Mouse (Mus musculus): ENCODE results near the gene Neurl4. TPM values are rescaled to one million over a fixed set of nuclear protein-coding genes. Genes with fewer than 3 reads are reported as not detected.

Gene Neurl4
- polyA plus RNA-seq (2014; fragmentation: Illumina TruSeq; extraction: RNeasy Lipid Tissue Mini Kit (QIAGEN cat#74804); ENCODE audit: insufficient read depth, low read depth, low replicate concordance) = 9.9 TPM

DNA sequence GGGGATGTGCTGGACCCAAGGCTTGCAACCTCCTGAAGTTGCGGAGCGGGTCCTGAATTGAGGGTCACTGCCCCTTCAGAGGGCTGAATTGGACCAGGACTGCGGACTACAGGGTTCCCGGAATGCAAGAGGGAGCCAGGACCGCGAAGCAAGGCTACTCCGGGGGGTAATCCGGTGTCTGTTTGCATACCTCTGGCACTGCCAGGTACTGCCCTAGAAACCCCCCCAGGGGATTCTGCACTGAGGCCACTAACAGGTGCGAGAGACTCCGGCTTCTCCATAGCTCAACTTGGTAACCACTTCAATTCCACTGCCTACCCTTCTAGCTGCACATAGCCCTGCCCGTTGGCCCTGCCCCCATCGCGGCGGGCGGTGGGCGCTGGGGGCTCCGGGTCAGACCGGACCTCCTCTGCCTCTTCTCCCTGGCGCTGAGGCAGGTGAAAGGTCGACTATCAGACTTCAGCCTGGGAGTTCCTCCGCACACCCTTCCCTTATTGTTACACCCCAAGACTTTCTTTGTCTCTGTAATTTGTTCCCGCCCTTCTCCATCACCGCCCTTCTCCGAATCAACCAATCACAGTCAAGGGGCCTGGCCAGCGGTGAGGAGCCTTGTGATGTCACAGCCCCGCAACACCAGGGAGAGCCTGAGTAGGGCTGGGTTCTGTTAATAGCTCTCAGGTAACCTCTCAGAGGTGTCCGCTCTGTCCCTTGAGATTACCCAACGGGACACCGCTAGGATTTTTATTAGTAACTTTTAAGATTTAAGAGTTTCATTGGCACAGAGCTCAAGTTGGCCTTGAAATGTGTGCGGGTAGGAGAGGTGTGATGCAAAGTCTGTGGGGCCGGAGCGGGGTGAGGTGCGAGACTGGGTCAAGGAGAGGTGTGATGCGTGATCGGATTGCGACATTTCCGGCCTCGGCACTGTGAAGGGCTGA is at the start of gene Neurl4, which contains the start of gene 2810408A11Rik:
TSS of gene Neurl4 (plus strand) at position 602 of the 935 bp plus-strand sequence.
TSS of gene 2810408A11Rik (minus strand) at position 517 of the 935 bp plus-strand sequence.

DNA sequence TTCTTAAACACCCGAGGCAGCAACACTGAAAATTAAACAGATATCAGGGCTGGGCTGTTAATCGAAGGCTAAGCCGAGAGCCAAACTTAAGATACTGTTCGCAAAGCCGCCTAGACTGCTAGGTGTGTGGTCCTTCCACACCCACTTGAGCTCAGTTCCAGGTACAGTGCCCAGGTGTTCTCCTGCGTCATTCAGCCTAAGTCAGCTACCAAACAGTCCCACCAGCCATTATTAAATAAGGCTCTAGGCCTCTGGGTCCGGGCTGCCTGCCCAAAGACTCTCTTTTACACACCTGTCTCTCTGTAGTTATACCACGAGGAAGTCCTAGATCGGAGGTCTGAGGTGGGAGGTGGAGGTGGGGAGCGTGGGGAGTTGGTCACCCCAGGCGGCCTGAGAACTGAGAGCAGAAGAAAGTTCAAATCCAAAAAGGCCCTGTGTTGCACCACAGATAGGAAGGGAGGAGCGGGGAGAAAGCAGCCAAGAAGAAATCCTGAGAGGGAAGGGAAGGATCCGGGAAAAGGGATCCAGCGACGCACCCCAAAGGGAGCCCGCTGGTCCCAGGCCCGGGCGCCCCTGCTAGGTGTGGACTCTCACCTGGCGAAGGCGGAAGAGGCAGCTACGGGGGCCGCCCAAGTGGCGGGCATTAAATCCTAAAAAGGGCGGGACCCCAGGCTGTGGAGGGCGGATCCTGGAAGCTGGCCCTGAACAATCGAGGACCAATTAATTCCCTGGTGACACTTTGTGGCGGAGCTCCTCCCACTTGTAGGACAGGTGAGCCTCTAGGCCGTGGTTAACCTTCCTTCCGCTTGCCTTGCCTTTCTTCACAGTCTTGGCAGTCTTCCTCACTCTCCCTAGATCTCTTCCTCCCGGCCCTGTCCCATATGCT is 42.5 kb upstream of the Neurl4 start, which contains the start of gene Tnk1:
TSS of gene Tnk1 (minus strand) at position 618 of the 886 bp plus-strand sequence.

GRCm38 (mm10) chr11:69877878-69878277 is 23.0 kb upstream of the Neurl4 start, which contains the start of gene Tmem95:
Gene Tmem95 (minus strand): TSS chr11:69878018.

GRCm38 (mm10) chr11:69880853-69881603 is 19.8 kb upstream of the Neurl4 start, which contains the start of gene Kctd11:
Gene Kctd11 (minus strand): TSS chr11:69881406.

GRCm38 (mm10) chr11:69895291-69895690 is 5.6 kb upstream of the Neurl4 start, which contains the start of gene Acap1:
Gene Acap1 (minus strand): TSS chr11:69895539.

GRCm38 (mm10) chr11:69913554-69914371 is 12.9 kb downstream of the Neurl4 start, which contains the start of gene Gps2:
Gene Gps2 (plus strand): TSS chr11:69913888.

DNA sequence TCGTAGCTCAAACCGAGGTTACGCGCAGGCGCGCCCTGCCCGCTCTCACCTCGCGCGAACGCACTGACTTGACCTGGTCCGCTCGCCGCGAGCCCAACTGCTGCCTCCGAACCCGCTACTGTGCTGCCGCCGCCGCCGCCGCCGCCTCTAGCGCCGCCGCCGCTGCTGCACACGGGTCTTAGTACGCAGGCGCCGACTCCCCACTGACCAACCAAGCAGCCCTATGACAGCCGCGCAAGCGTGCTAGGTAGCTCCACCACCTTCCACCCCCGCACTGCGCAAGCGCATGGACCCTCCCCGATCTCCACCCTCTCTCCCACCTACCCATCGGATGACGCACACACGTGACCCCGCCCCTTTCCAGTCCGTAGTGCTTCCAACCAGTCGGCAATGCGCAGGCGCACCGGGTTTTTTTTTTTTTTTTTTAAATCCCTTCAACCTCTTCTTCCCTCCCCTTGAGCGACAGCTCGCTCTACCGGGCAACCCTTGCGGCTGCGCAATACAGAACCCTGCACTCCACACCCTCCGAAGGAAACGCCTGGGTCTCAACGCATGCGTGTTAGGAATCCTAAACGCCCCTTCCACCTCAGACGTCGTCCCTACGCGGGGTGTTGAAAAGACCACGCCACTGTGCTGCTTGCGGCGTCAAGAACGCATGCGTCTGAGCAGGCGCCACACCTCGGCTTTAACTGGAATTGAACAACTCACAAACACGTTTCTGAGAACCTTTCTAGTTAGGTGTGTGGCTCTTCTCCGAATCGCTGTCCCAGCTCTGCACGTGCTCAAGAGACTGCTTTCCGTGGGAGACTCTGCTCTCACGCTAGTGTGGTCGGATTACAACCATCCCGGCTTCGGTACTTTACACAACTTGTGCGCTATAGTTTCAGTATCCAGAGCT is 20.5 kb downstream of the Neurl4 start, which contains the start of gene Eif5a:
TSS of gene Eif5a (minus strand) at position 845 of the 898 bp plus-strand sequence.

GRCm38 (mm10) chr11:69935137-69935879 is 34.4 kb downstream of the Neurl4 start, which contains the start of gene Ybx2:
Gene Ybx2 (plus strand): TSS chr11:69935796.

DNA sequence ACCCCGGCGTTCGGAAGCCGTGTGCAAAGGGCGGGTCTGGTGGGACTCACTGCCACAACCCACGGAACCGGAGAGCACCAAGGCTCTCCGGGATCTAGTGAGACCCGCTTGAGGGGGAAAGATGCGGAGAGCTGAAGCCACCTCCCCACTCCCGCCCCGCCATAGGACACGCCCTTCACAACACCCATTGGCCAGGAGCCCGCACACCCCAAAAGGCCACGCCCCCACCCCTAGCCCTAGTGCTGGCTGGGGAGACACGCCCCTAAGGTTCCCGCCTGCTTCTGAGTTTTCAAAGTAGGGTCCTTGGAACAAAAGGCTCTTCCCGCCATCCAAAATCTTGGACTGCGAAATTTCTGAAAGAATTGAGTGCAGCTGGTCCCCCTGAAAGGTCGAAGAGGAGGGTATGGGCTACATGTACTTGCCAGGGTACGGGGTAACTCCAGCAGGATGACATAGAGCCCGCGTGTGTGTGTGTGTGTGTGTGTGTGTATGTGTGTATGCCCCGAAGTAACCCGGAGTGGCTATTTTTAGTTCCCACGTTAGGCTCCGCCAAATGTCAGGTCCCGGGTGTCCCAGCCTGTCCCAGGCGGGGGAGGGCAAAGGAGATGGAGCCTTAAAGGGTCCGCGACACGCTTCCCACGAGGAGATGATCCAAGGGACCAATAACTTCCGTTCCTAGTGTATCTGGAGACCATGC is 47.3 kb downstream of the Neurl4 start, which contains the start of gene Slc2a4:
TSS of gene Slc2a4 (minus strand) at position 123 of the 697 bp plus-strand sequence.

Other genes with a start within 250 kb of the Neurl4 start
- not detected for gene Sox15, start 245.8 kb upstream of the Neurl4 start, polyA plus RNA-seq (2014; fragmentation: Illumina TruSeq; extraction: RNeasy Lipid Tissue Mini Kit (QIAGEN cat#74804); ENCODE audit: insufficient read depth, low read depth, low replicate concordance)
- 53.4 TPM for gene Mpdu1, start 238.4 kb upstream of the Neurl4 start, polyA plus RNA-seq (2014; fragmentation: Illumina TruSeq; extraction: RNeasy Lipid Tissue Mini Kit (QIAGEN cat#74804); ENCODE audit: insufficient read depth, low read depth, low replicate concordance)
- gene Cd68, start 234.9 kb upstream of the Neurl4 start, polyA plus RNA-seq (2014; fragmentation: Illumina TruSeq; extraction: RNeasy Lipid Tissue Mini Kit (QIAGEN cat#74804); ENCODE audit: insufficient read depth, low read depth, low replicate concordance) = 44.2 TPM
- gene Eif4a1, start 228.6 kb upstream of the Neurl4 start, polyA plus RNA-seq (2014; fragmentation: Illumina TruSeq; extraction: RNeasy Lipid Tissue Mini Kit (QIAGEN cat#74804); ENCODE audit: insufficient read depth, low read depth, low replicate concordance) = 289 TPM
- gene Senp3, start 219.0 kb upstream of the Neurl4 start, polyA plus RNA-seq (2014; fragmentation: Illumina TruSeq; extraction: RNeasy Lipid Tissue Mini Kit (QIAGEN cat#74804); ENCODE audit: insufficient read depth, low read depth, low replicate concordance) = 47.0 TPM
- gene Tnfsf13, start 215.3 kb upstream of the Neurl4 start, polyA plus RNA-seq (2014; fragmentation: Illumina TruSeq; extraction: RNeasy Lipid Tissue Mini Kit (QIAGEN cat#74804); ENCODE audit: insufficient read depth, low read depth, low replicate concordance) = 23.3 TPM
- gene Tnfsf12, start 205.2 kb upstream of the Neurl4 start, polyA plus RNA-seq (2014; fragmentation: Illumina TruSeq; extraction: RNeasy Lipid Tissue Mini Kit (QIAGEN cat#74804); ENCODE audit: insufficient read depth, low read depth, low replicate concordance) = 48.4 TPM
- gene Tnfsfm13, start 205.0 kb upstream of the Neurl4 start, polyA plus RNA-seq (2014; fragmentation: Illumina TruSeq; extraction: RNeasy Lipid Tissue Mini Kit (QIAGEN cat#74804); ENCODE audit: insufficient read depth, low read depth, low replicate concordance) = 24.8 TPM
- gene Polr2a, start 142.4 kb upstream of the Neurl4 start, polyA plus RNA-seq (2014; fragmentation: Illumina TruSeq; extraction: RNeasy Lipid Tissue Mini Kit (QIAGEN cat#74804); ENCODE audit: insufficient read depth, low read depth, low replicate concordance) = 16.2 TPM
- gene Slc35g3, start 139.1 kb upstream of the Neurl4 start, polyA plus RNA-seq (2014; fragmentation: Illumina TruSeq; extraction: RNeasy Lipid Tissue Mini Kit (QIAGEN cat#74804); ENCODE audit: insufficient read depth, low read depth, low replicate concordance) = 0.85 TPM
- gene Zbtb4, start 135.2 kb upstream of the Neurl4 start, polyA plus RNA-seq (2014; fragmentation: Illumina TruSeq; extraction: RNeasy Lipid Tissue Mini Kit (QIAGEN cat#74804); ENCODE audit: insufficient read depth, low read depth, low replicate concordance) = 25.6 TPM
- 10.1 TPM for gene Chrnb1, start 105.1 kb upstream of the Neurl4 start, polyA plus RNA-seq (2014; fragmentation: Illumina TruSeq; extraction: RNeasy Lipid Tissue Mini Kit (QIAGEN cat#74804); ENCODE audit: insufficient read depth, low read depth, low replicate concordance)
- 3.4 TPM for gene Fgf11, start 99.2 kb upstream of the Neurl4 start, polyA plus RNA-seq (2014; fragmentation: Illumina TruSeq; extraction: RNeasy Lipid Tissue Mini Kit (QIAGEN cat#74804); ENCODE audit: insufficient read depth, low read depth, low replicate concordance)
- gene Tmem102, start 95.4 kb upstream of the Neurl4 start, polyA plus RNA-seq (2014; fragmentation: Illumina TruSeq; extraction: RNeasy Lipid Tissue Mini Kit (QIAGEN cat#74804); ENCODE audit: insufficient read depth, low read depth, low replicate concordance) = 4.9 TPM
- not detected for gene Gm39566, start 85.8 kb upstream of the Neurl4 start, polyA plus RNA-seq (2014; fragmentation: Illumina TruSeq; extraction: RNeasy Lipid Tissue Mini Kit (QIAGEN cat#74804); ENCODE audit: insufficient read depth, low read depth, low replicate concordance)
- not detected for gene Spem2, start 82.6 kb upstream of the Neurl4 start, polyA plus RNA-seq (2014; fragmentation: Illumina TruSeq; extraction: RNeasy Lipid Tissue Mini Kit (QIAGEN cat#74804); ENCODE audit: insufficient read depth, low read depth, low replicate concordance)
- not detected for gene Spem1, start 78.9 kb upstream of the Neurl4 start, polyA plus RNA-seq (2014; fragmentation: Illumina TruSeq; extraction: RNeasy Lipid Tissue Mini Kit (QIAGEN cat#74804); ENCODE audit: insufficient read depth, low read depth, low replicate concordance)
- 5.3 TPM for gene Nlgn2, start 63.3 kb upstream of the Neurl4 start, polyA plus RNA-seq (2014; fragmentation: Illumina TruSeq; extraction: RNeasy Lipid Tissue Mini Kit (QIAGEN cat#74804); ENCODE audit: insufficient read depth, low read depth, low replicate concordance)
- gene Tmem256, start 62.6 kb upstream of the Neurl4 start, polyA plus RNA-seq (2014; fragmentation: Illumina TruSeq; extraction: RNeasy Lipid Tissue Mini Kit (QIAGEN cat#74804); ENCODE audit: insufficient read depth, low read depth, low replicate concordance) = 375 TPM
- 65.1 TPM for gene Plscr3, start 54.7 kb upstream of the Neurl4 start, polyA plus RNA-seq (2014; fragmentation: Illumina TruSeq; extraction: RNeasy Lipid Tissue Mini Kit (QIAGEN cat#74804); ENCODE audit: insufficient read depth, low read depth, low replicate concordance)
- 5.1 TPM for gene Tnk1, start 42.3 kb upstream of the Neurl4 start, polyA plus RNA-seq (2014; fragmentation: Illumina TruSeq; extraction: RNeasy Lipid Tissue Mini Kit (QIAGEN cat#74804); ENCODE audit: insufficient read depth, low read depth, low replicate concordance)
- gene Tmem95, start 23.1 kb upstream of the Neurl4 start, polyA plus RNA-seq (2014; fragmentation: Illumina TruSeq; extraction: RNeasy Lipid Tissue Mini Kit (QIAGEN cat#74804); ENCODE audit: insufficient read depth, low read depth, low replicate concordance) = not detected
- gene Kctd11, start 19.7 kb upstream of the Neurl4 start, polyA plus RNA-seq (2014; fragmentation: Illumina TruSeq; extraction: RNeasy Lipid Tissue Mini Kit (QIAGEN cat#74804); ENCODE audit: insufficient read depth, low read depth, low replicate concordance) = 11.2 TPM
- 9.7 TPM for gene Acap1, start 5.5 kb upstream of the Neurl4 start, polyA plus RNA-seq (2014; fragmentation: Illumina TruSeq; extraction: RNeasy Lipid Tissue Mini Kit (QIAGEN cat#74804); ENCODE audit: insufficient read depth, low read depth, low replicate concordance)
- gene 2810408A11Rik, start 85 bp upstream of the Neurl4 start, polyA plus RNA-seq (2014; fragmentation: Illumina TruSeq; extraction: RNeasy Lipid Tissue Mini Kit (QIAGEN cat#74804); ENCODE audit: insufficient read depth, low read depth, low replicate concordance) = 0.77 TPM
- 43.0 TPM for gene Gps2, start 12.8 kb downstream of the Neurl4 start, polyA plus RNA-seq (2014; fragmentation: Illumina TruSeq; extraction: RNeasy Lipid Tissue Mini Kit (QIAGEN cat#74804); ENCODE audit: insufficient read depth, low read depth, low replicate concordance)
- gene Eif5a, start 20.9 kb downstream of the Neurl4 start, polyA plus RNA-seq (2014; fragmentation: Illumina TruSeq; extraction: RNeasy Lipid Tissue Mini Kit (QIAGEN cat#74804); ENCODE audit: insufficient read depth, low read depth, low replicate concordance) = 466 TPM
- 1.3 TPM for gene Ybx2, start 34.7 kb downstream of the Neurl4 start, polyA plus RNA-seq (2014; fragmentation: Illumina TruSeq; extraction: RNeasy Lipid Tissue Mini Kit (QIAGEN cat#74804); ENCODE audit: insufficient read depth, low read depth, low replicate concordance)
- 8.1 TPM for gene Slc2a4, start 47.1 kb downstream of the Neurl4 start, polyA plus RNA-seq (2014; fragmentation: Illumina TruSeq; extraction: RNeasy Lipid Tissue Mini Kit (QIAGEN cat#74804); ENCODE audit: insufficient read depth, low read depth, low replicate concordance)
- gene Cldn7, start 63.7 kb downstream of the Neurl4 start, polyA plus RNA-seq (2014; fragmentation: Illumina TruSeq; extraction: RNeasy Lipid Tissue Mini Kit (QIAGEN cat#74804); ENCODE audit: insufficient read depth, low read depth, low replicate concordance) = 60.8 TPM
- 86.4 TPM for gene Ctdnep1, start 80.1 kb downstream of the Neurl4 start, polyA plus RNA-seq (2014; fragmentation: Illumina TruSeq; extraction: RNeasy Lipid Tissue Mini Kit (QIAGEN cat#74804); ENCODE audit: insufficient read depth, low read depth, low replicate concordance)
- gene Elp5, start 81.4 kb downstream of the Neurl4 start, polyA plus RNA-seq (2014; fragmentation: Illumina TruSeq; extraction: RNeasy Lipid Tissue Mini Kit (QIAGEN cat#74804); ENCODE audit: insufficient read depth, low read depth, low replicate concordance) = 40.7 TPM
- 466 TPM for gene Gabarap, start 90.1 kb downstream of the Neurl4 start, polyA plus RNA-seq (2014; fragmentation: Illumina TruSeq; extraction: RNeasy Lipid Tissue Mini Kit (QIAGEN cat#74804); ENCODE audit: insufficient read depth, low read depth, low replicate concordance)
- 39.5 TPM for gene Phf23, start 94.7 kb downstream of the Neurl4 start, polyA plus RNA-seq (2014; fragmentation: Illumina TruSeq; extraction: RNeasy Lipid Tissue Mini Kit (QIAGEN cat#74804); ENCODE audit: insufficient read depth, low read depth, low replicate concordance)
- 6.0 TPM for gene Dvl2, start 99.5 kb downstream of the Neurl4 start, polyA plus RNA-seq (2014; fragmentation: Illumina TruSeq; extraction: RNeasy Lipid Tissue Mini Kit (QIAGEN cat#74804); ENCODE audit: insufficient read depth, low read depth, low replicate concordance)
- 82.7 TPM for gene Acadvl, start 114.3 kb downstream of the Neurl4 start, polyA plus RNA-seq (2014; fragmentation: Illumina TruSeq; extraction: RNeasy Lipid Tissue Mini Kit (QIAGEN cat#74804); ENCODE audit: insufficient read depth, low read depth, low replicate concordance)
- 7.3 TPM for gene Dlg4, start 115.9 kb downstream of the Neurl4 start, polyA plus RNA-seq (2014; fragmentation: Illumina TruSeq; extraction: RNeasy Lipid Tissue Mini Kit (QIAGEN cat#74804); ENCODE audit: insufficient read depth, low read depth, low replicate concordance)
- 13.1 TPM for gene Asgr1, start 153.0 kb downstream of the Neurl4 start, polyA plus RNA-seq (2014; fragmentation: Illumina TruSeq; extraction: RNeasy Lipid Tissue Mini Kit (QIAGEN cat#74804); ENCODE audit: insufficient read depth, low read depth, low replicate concordance)
- gene Asgr2, start 191.6 kb downstream of the Neurl4 start, polyA plus RNA-seq (2014; fragmentation: Illumina TruSeq; extraction: RNeasy Lipid Tissue Mini Kit (QIAGEN cat#74804); ENCODE audit: insufficient read depth, low read depth, low replicate concordance) = 0.41 TPM
- 26.9 TPM for gene Mgl2, start 229.3 kb downstream of the Neurl4 start, polyA plus RNA-seq (2014; fragmentation: Illumina TruSeq; extraction: RNeasy Lipid Tissue Mini Kit (QIAGEN cat#74804); ENCODE audit: insufficient read depth, low read depth, low replicate concordance)

Data from lung, adult 10 weeks (tissue).